Mouse (Mus musculus) kidney, adult 2 months (tissue): ENCODE data around the gene Elof1. TPM values are rescaled to one million over a fixed set of nuclear protein-coding genes. Genes with fewer than 3 reads are reported as not detected.
A peak's percentile ranks its signal among the peaks of the same experiment; 100 is the strongest.

Experiments used
- DNase-seq: peaks from one replicate; pipeline ENCODE4 v3.0.0; 2021
- H3K27ac ChIP-seq: fragments of 200-500 bp; 2 replicates; pipeline ENCODE4 v1.5.1; 2012; ENCODE audit warnings: low read depth, low read length, control low read depth, inconsistent platforms; ENCODE audit not compliant: insufficient read depth
- H3K27me3 ChIP-seq: fragments of 200-500 bp; replicated peaks from 2 replicates; pipeline ENCODE4 v1.6.1; 2012; ENCODE audit warnings: mild to moderate bottlenecking, moderate library complexity, low read length, inconsistent platforms; ENCODE audit not compliant: control insufficient read depth, insufficient read depth
- H3K36me3 ChIP-seq: fragments of 200-500 bp; 2 replicates; pipeline ENCODE4 v1.6.1; 2012; ENCODE audit warnings: mild to moderate bottlenecking, moderate library complexity, low read length, inconsistent platforms; ENCODE audit not compliant: control insufficient read depth, insufficient read depth
- H3K4me1 ChIP-seq: fragments of 200-500 bp; 2 replicates; pipeline ENCODE4 v1.6.1; 2011; ENCODE audit warnings: low read length; ENCODE audit not compliant: control insufficient read depth, insufficient read depth
- H3K4me3 ChIP-seq: fragments of 200-500 bp; 2 replicates; pipeline ENCODE4 v1.5.1; 2011; ENCODE audit warnings: mild to moderate bottlenecking, low read depth, low read length, control low read depth; ENCODE audit not compliant: insufficient read depth
- CTCF ChIP-seq: fragments of 200-500 bp; conservative IDR thresholded peaks from 2 replicates; pipeline ENCODE4 v1.5.1; 2011; ENCODE audit warnings: low read depth, mild to moderate bottlenecking, control low read depth, low read length, moderate library complexity, mixed read lengths; ENCODE audit not compliant: insufficient read depth, insufficient read length
- POLR2A ChIP-seq: fragments of 200-500 bp; IDR thresholded peaks from one replicate; pipeline ENCODE4 v1.6.1; 2011; ENCODE audit warnings: low read depth, low read length, control low read depth
- WGBS: fragments of 180-500 bp; shearing (Covaris S2); methylation state at CpG from one replicate; pipeline ENCODE4 v1.1.7; 2018; 5-methylcytosine and 5-hydroxymethylcytosine counted together
- polyA plus RNA-seq: library from polyadenylated mRNA; depleted of rRNA; stranded (reverse); fragments of >200 nt; gene quantifications from 2 replicates; pipeline ENCODE4 v1.2.3, GENCODE M21; 2012; rRNA removed

Elof1 gene
- 163 and 174 TPM in 2 replicates for polyA plus RNA-seq

- peak within 1 kb of the TSS; percentile 72 for H3K4me3 ChIP-seq
- H3K27ac ChIP-seq, result no peak within 1 kb of the TSS
- DNase-seq, result peak; percentile 98
- under 1% methylated on average over 52 of the region's 52 CpGs for WGBS
- H3K27me3 ChIP-seq, result no peaks in the 10 kb centered on the region
- no peak for TF ChIP-seq CTCF
- TF ChIP-seq POLR2A, result peak; percentile 42
- H3K4me1 ChIP-seq, result no peaks in the 10 kb centered on the region
- no peaks in the 10 kb centered on the region for H3K36me3 ChIP-seq
Measured at GRCm38 (mm10) chr9:22116740-22117426, at the start of gene Elof1. Gene Elof1 (minus strand): TSS chr9:22117172.

GRCm38 (mm10) chr9:22166686-22167085 lies 49.7 kb upstream of the Elof1 start:
- no peaks in the 10 kb centered on the region for H3K4me1 ChIP-seq
- TF ChIP-seq POLR2A, result no peak
- no peak for TF ChIP-seq CTCF
- no peaks in the 10 kb centered on the region for H3K36me3 ChIP-seq
- H3K27me3 ChIP-seq, result no peaks in the 10 kb centered on the region
- no peak overlapping the region for H3K4me3 ChIP-seq
- 90% methylated on average over 10 of the region's 10 CpGs for WGBS
- H3K27ac ChIP-seq, result no peak overlapping the region
- DNase-seq, result no peak

GRCm38 (mm10) chr9:22165964-22166363 lies 49.0 kb upstream of the Elof1 start:
- H3K4me1 ChIP-seq, result no peaks in the 10 kb centered on the region
- no peak overlapping the region for H3K4me3 ChIP-seq
- H3K27me3 ChIP-seq, result no peaks in the 10 kb centered on the region
- H3K27ac ChIP-seq, result no peak overlapping the region
- no peak for DNase-seq
- no peak for TF ChIP-seq CTCF
- no peak for TF ChIP-seq POLR2A
- H3K36me3 ChIP-seq, result no peaks in the 10 kb centered on the region
- 65% methylated on average over 6 of the region's 6 CpGs for WGBS

GRCm38 (mm10) chr9:22164711-22165668 lies 48.0 kb upstream of the Elof1 start:
- 4% methylated on average over 53 of the region's 54 CpGs for WGBS
- Histone ChIP-seq H3K27me3 (no peaks in the 10 kb centered on the region), H3K27ac (no peak overlapping the region), H3K36me3 (no peaks in the 10 kb centered on the region), H3K4me3 (peak overlapping the region; percentile 57), H3K4me1 (no peaks in the 10 kb centered on the region)
- TF ChIP-seq CTCF (no peak), POLR2A (no peak)
- no peak for DNase-seq

GRCm38 (mm10) chr9:22162912-22163311 lies 45.9 kb upstream of the Elof1 start:
- WGBS, result 96% methylated on average over 7 of the region's 7 CpGs
- no peaks in the 10 kb centered on the region for H3K36me3 ChIP-seq
- no peak for DNase-seq
- H3K27me3 ChIP-seq, result no peaks in the 10 kb centered on the region
- H3K4me3 ChIP-seq, result no peak overlapping the region
- H3K27ac ChIP-seq, result no peak overlapping the region
- H3K4me1 ChIP-seq, result no peaks in the 10 kb centered on the region
- TF ChIP-seq POLR2A (no peak), CTCF (no peak)

- Histone ChIP-seq H3K4me1 (0 out of 2 replicates have a peak, but pooled peaks cover 2% of the 10 kb centered on the region), H3K27me3 (no peaks in the 10 kb centered on the region), H3K4me3 (no peak overlapping the region), H3K27ac (no peak overlapping the region), H3K36me3 (no peaks in the 10 kb centered on the region)
- no peak for DNase-seq
- 85% methylated on average over 9 of the region's 9 CpGs for WGBS
- TF ChIP-seq CTCF (no peak), POLR2A (no peak)
Measured at GRCm38 (mm10) chr9:22162305-22162704, 45.3 kb upstream of the Elof1 start.

GRCm38 (mm10) chr9:22161299-22161698 lies 44.3 kb upstream of the Elof1 start:
- TF ChIP-seq CTCF (no peak), POLR2A (no peak)
- Histone ChIP-seq H3K27ac (no peak overlapping the region), H3K4me3 (no peak overlapping the region), H3K4me1 (0 out of 2 replicates have a peak, but pooled peaks cover 2% of the 10 kb centered on the region), H3K36me3 (no peaks in the 10 kb centered on the region), H3K27me3 (no peaks in the 10 kb centered on the region)
- WGBS, result 41% methylated on average over 6 of the region's 6 CpGs
- DNase-seq, result no peak
